Mouse (Mus musculus) midbrain, embryonic 14.5 days (tissue): ENCODE measurements around the gene Sel1l. TPM values are rescaled to one million over a fixed set of nuclear protein-coding genes. Genes with fewer than 3 reads are reported as not detected.

Source experiments
- ATAC-seq: fragments of 200-750 bp; cut with Nextera tagmentation; 2 replicates; pipeline ENCODE4 v1.8.0; 2017; ENCODE audit warnings: moderate number of reproducible peaks, moderate library complexity; ENCODE audit not compliant: low FRiP score, low TSS enrichment
- DNase-seq: peaks from one replicate; pipeline ENCODE4 v3.0.0-alpha.2; 2015
- H3K27ac ChIP-seq: fragments of 300-500 bp; sonication (generic); replicated peaks from 2 replicates; pipeline ENCODE4 v1.5.1; 2014; ENCODE audit warnings: mild to moderate bottlenecking, low read depth, low read length, moderate library complexity
- H3K27me3 ChIP-seq: fragments of 300-500 bp; sonication (generic); 2 replicates; pipeline ENCODE4 v1.6.1; 2014; ENCODE audit warnings: low read length, control low read depth, mixed read lengths; ENCODE audit not compliant: control insufficient read depth, insufficient read depth
- H3K36me3 ChIP-seq: fragments of 300-500 bp; sonication (generic); 2 replicates; pipeline ENCODE4 v1.6.1; 2014; ENCODE audit warnings: low read length, control low read depth; ENCODE audit not compliant: control insufficient read depth, insufficient read depth
- H3K4me1 ChIP-seq: fragments of 300-500 bp; sonication (generic); 2 replicates; pipeline ENCODE4 v1.6.1; 2014; ENCODE audit warnings: mild to moderate bottlenecking, antibody characterized with exemption, low read length, control low read depth; ENCODE audit not compliant: control insufficient read depth, insufficient read depth
- H3K4me2 ChIP-seq: fragments of 300-500 bp; sonication (generic); 2 replicates; pipeline ENCODE4 v1.6.1; 2014; ENCODE audit warnings: mild to moderate bottlenecking, low read length, moderate library complexity
- H3K4me3 ChIP-seq: fragments of 300-500 bp; sonication (generic); replicated peaks from 2 replicates; pipeline ENCODE4 v1.5.1; 2014; ENCODE audit warnings: low read depth, low read length
- H3K9ac ChIP-seq: fragments of 300-500 bp; sonication (generic); replicated peaks from 2 replicates; pipeline ENCODE4 v1.6.1; 2014; ENCODE audit warnings: mild to moderate bottlenecking, low read length, moderate library complexity
- H3K9me3 ChIP-seq: fragments of 300-500 bp; sonication (generic); 2 replicates; pipeline ENCODE4 v1.6.1; 2016; ENCODE audit warnings: low read length, control low read depth, mixed read lengths; ENCODE audit not compliant: control insufficient read depth
- WGBS: fragments of 180-500 bp; shearing (Covaris S2); extraction: QIAGEN DNeasy Blood & Tissue Kit; methylation state at CpG from one replicate; pipeline ENCODE4 v1.1.7; 2014; 5-methylcytosine and 5-hydroxymethylcytosine counted together
- polyA plus RNA-seq: library from polyadenylated mRNA; unstranded; fragments of >200 nt; fragmentation: Nextera tagmentation; extraction: Ambion mirVana; gene quantifications from 2 replicates; pipeline ENCODE4 v1.2.1, GENCODE M21; 2014

Sel1l gene
- 106 and 128 TPM in 2 replicates for polyA plus RNA-seq

GRCm38 (mm10) chr12:91849045-91849467 is at the start of gene Sel1l:
Gene Sel1l (minus strand): TSS chr12:91849157.
- H3K4me1 ChIP-seq = peaks cover 16% of the 10 kb centered on the region; the same call in 1 of the 2 replicates
- peak within 1 kb of the TSS; percentile 91 for H3K9ac ChIP-seq
- H3K9me3 ChIP-seq = no peaks in the 10 kb centered on the region
- WGBS = under 1% methylated on average over 35 of the region's 35 CpGs
- H3K4me3 ChIP-seq = peak within 1 kb of the TSS; percentile 89
- ATAC-seq (peak; percentile 100), DNase-seq (peak; percentile 98)
- no peaks in the 10 kb centered on the region for H3K27me3 ChIP-seq
- H3K4me2 ChIP-seq = peak within 1 kb of the TSS; percentile 79
- no peaks in the 10 kb centered on the region for H3K36me3 ChIP-seq
- H3K27ac ChIP-seq = peak within 1 kb of the TSS; percentile 81

DNA sequence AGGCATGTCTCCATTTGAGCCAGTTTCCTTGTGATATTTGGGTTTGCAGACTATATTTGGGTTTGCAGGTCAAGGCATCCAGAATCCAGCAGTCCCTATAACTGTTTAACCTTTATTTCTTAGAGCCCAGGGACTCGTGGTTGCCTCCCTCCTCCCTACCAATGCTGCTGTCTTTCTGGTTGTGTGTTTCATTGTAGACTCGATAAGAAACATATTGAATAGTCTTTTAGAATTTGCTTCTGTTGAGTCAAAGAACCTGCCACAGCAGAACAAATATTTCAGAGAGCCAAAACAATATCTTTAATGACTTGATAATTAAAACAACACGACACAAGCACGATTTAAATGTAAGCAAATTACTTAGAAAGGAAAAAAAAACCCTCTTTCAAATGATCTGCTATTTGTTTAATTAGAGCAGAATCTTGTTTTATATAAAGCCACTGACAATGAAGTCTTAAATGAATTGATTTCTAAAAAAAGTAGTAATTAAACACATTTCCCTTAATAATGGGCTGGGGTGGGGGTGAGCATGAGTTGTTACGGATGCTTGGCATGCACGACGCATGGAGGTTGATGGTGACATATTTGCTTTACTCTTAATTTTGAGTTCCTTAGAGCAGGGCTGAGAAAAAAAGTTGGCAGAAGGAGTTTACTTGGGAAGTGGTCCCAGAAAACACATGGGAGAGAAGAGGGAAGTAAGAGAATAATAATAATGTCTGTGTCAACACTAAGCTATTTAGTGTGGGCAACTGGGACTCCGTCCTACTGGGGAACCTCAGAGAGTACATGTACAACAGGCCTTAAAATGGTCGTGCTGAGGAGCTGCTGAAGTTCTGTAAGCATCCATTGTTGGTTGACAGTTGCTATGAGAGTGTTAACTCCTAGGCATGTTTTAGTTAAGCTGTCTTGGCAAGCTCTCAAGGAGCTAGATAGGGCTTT is 43.9 kb upstream of the Sel1l start:
- Histone ChIP-seq H3K36me3 (no peaks in the 10 kb centered on the region), H3K27me3 (no peaks in the 10 kb centered on the region), H3K4me3 (no peak overlapping the region), H3K9me3 (no peaks in the 10 kb centered on the region), H3K4me1 (no peaks in the 10 kb centered on the region), H3K27ac (no peak overlapping the region), H3K9ac (no peak overlapping the region), H3K4me2 (no peak overlapping the region)
- no peak for ATAC-seq
- 83% methylated on average over 9 of the region's 9 CpGs for WGBS
- DNase-seq = no peak

DNA sequence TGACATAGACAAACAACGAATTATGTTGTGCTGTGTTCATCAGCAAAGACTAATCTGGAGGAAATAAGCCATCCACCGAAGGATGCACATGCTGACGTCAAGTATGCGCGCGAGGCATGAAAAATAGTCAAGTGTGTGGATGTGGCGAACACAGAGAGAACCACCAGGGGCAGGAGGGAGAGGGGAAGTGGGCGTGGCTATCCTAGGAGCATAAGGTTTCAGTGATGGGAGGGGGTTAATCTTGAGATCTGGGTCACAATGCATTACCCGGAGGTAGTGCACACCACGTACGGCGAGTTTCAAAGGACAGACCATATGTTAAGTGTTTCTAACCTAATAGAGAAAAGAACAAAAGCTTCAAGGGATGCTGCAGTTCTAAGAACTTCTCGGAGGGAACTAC is 31.5 kb upstream of the Sel1l start:
- no peaks in the 10 kb centered on the region for H3K27me3 ChIP-seq
- 83% methylated on average over 13 of the region's 13 CpGs for WGBS
- H3K4me1 ChIP-seq = no peaks in the 10 kb centered on the region
- no peak overlapping the region for H3K9ac ChIP-seq
- no peak overlapping the region for H3K27ac ChIP-seq
- no peak overlapping the region for H3K4me3 ChIP-seq
- no peaks in the 10 kb centered on the region for H3K36me3 ChIP-seq
- H3K9me3 ChIP-seq = no peaks in the 10 kb centered on the region
- H3K4me2 ChIP-seq = no peak overlapping the region
- no peak for ATAC-seq
- no peak for DNase-seq

GRCm38 (mm10) chr12:91878912-91879250 is 29.9 kb upstream of the Sel1l start:
- Histone ChIP-seq H3K4me1 (no peaks in the 10 kb centered on the region), H3K9ac (no peak overlapping the region), H3K36me3 (no peaks in the 10 kb centered on the region), H3K27me3 (no peaks in the 10 kb centered on the region), H3K4me3 (no peak overlapping the region), H3K9me3 (no peaks in the 10 kb centered on the region), H3K4me2 (peak overlapping the region; percentile 8; the same call in 1 of the 2 replicates), H3K27ac (peak overlapping the region; percentile 2; the same call in 1 of the 2 replicates)
- ATAC-seq (no peak), DNase-seq (no peak)
- 74% methylated on average over 8 of the region's 8 CpGs for WGBS

- H3K4me2 ChIP-seq = peak overlapping the region; percentile 7
- H3K4me1 ChIP-seq = no peaks in the 10 kb centered on the region
- no peak for ATAC-seq
- peak overlapping the region; percentile 2; the same call in 1 of the 2 replicates for H3K27ac ChIP-seq
- no peaks in the 10 kb centered on the region for H3K9me3 ChIP-seq
- H3K9ac ChIP-seq = no peak overlapping the region
- 59% methylated on average over 21 of the region's 21 CpGs for WGBS
- no peaks in the 10 kb centered on the region for H3K27me3 ChIP-seq
- H3K36me3 ChIP-seq = no peaks in the 10 kb centered on the region
- peak; percentile 47 for DNase-seq
- no peak overlapping the region for H3K4me3 ChIP-seq
These were observed 29.3 kb upstream of the Sel1l start for GRCm38 (mm10) chr12:91878056-91878911.

- 39% methylated on average over 5 of the region's 5 CpGs for whole genome bisulfite sequencing
- Histone ChIP-seq H3K4me3 (no peak overlapping the region), H3K36me3 (no peaks in the 10 kb centered on the region), H3K4me1 (no peaks in the 10 kb centered on the region), H3K9me3 (no peaks in the 10 kb centered on the region), H3K4me2 (peak overlapping the region; percentile 0; the same call in 1 of the 2 replicates), H3K9ac (no peak overlapping the region), H3K27ac (no peak overlapping the region), H3K27me3 (no peaks in the 10 kb centered on the region)
- DNase-seq (peak; percentile 86), ATAC-seq (no peak; the same call in 1 of the 2 replicates)
These were observed 28.7 kb upstream of the Sel1l start for GRCm38 (mm10) chr12:91877646-91878045.

DNA sequence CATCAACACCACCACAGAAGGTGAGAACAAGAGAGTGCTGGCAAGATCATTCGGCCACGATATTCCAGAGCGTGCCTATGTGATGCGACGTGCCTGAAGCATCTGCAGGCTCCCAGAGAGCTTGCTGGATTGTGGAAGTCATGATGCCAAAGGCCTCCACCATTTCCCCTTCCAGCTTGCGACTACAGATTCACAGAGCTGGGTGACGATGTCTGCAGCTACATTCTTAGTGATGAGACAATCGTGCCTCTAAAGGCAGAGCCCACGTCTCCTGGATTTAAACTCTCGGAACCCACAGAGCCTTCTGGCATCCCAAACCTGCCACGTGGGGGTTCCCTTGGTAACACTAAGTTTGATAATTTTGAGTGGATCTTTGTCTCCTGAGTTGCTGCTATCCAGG is 21.7 kb upstream of the Sel1l start:
- H3K36me3 ChIP-seq = no peaks in the 10 kb centered on the region
- ATAC-seq (no peak), DNase-seq (no peak)
- H3K4me2 ChIP-seq = no peak overlapping the region
- H3K27me3 ChIP-seq = no peaks in the 10 kb centered on the region
- no peaks in the 10 kb centered on the region for H3K4me1 ChIP-seq
- no peak overlapping the region for H3K9ac ChIP-seq
- H3K4me3 ChIP-seq = no peak overlapping the region
- WGBS = 92% methylated on average over 11 of the region's 11 CpGs
- no peak overlapping the region for H3K27ac ChIP-seq
- no peaks in the 10 kb centered on the region for H3K9me3 ChIP-seq

GRCm38 (mm10) chr12:91869352-91869751 is 20.4 kb upstream of the Sel1l start:
- no peak overlapping the region for H3K4me2 ChIP-seq
- no peak overlapping the region for H3K27ac ChIP-seq
- WGBS = 70% methylated on average over 4 of the region's 4 CpGs
- no peaks in the 10 kb centered on the region for H3K4me1 ChIP-seq
- ATAC-seq = no peak
- H3K27me3 ChIP-seq = no peaks in the 10 kb centered on the region
- H3K36me3 ChIP-seq = no peaks in the 10 kb centered on the region
- H3K9me3 ChIP-seq = no peaks in the 10 kb centered on the region
- no peak for DNase-seq
- no peak overlapping the region for H3K9ac ChIP-seq
- no peak overlapping the region for H3K4me3 ChIP-seq
